Mouse (Mus musculus) induced T-regulatory cell, adult 2 months (primary cell): ENCODE results near the gene Ccm2.

Experiments used
- DNase-seq: peaks from one replicate; pipeline ENCODE4 v3.0.0-alpha.2; 2012; ENCODE audit warnings: low read depth

Gene Ccm2

DNA sequence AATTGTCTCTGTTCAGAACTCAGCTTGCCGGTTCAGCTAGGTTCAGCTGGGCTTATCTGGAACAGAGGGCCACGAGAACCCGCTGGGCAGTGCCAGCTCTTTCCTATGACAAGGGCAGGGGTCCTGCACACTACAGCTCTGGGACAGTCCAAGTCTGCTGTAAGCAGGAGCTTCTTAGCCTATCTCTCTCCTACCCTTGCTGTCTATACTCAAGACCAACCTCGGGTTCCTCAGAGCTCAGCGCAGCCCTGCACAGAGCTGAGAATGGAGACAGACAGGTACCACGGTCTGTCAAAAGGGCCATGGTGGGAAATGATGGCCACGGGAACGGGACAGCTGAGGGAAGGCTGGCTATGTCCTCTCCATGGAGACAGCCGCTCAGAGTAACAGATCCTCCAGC, 56.5 kb downstream of the Ccm2 start:
- no peak for DNase-seq

DNA sequence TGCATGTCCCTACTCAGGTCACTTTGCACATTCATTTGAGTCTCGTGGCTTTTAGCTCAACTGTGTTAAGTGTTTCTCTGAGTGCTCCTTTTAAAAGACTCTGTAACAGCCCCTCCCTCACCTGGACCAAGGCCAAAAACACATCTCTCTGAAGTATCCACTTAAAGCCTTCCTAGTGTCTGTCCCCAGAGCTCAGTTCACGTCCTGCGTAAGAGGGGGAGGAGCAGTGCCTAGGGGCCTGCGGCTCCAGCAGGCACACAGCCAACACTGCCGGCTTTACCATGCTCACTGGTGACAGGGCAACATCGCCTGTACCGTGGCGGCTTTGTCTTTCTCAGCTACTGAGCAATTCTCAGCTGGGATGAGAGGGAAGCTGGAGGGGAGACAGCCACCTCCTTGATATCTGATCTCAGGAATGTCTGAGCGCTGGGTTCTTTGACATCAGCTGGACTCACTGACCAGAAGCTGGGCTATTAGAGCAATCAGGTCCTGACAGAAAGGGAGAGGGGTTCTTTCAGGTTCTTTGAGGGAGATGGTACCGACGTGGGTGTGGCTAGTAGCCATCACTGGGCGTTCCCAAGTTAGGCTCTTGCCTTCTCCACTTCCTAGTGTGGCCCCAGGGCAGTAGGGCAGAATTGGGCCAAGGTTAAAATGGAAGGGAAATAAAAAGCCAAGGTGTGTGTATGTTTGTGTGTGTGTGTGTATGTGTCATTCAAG, 57.4 kb downstream of the Ccm2 start:
- peak; percentile 56 for DNase-seq

DNA sequence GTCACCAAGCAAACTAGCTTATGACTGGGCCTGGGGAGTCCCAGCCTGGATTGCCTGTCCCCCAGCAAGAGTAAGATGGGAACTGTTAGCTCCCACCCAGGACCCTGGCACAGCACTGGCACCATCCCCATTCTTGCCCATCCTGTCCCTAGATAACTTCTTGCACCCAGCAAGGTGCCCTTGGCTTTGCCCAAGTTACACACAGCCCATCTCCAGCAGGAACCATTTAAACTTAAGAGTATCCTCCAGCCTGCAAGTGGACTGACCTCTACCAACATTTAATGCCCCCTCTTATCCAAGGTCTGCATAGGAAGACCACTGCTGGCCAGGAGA, 57.9 kb downstream of the Ccm2 start:
- no peak for DNase-seq

DNA sequence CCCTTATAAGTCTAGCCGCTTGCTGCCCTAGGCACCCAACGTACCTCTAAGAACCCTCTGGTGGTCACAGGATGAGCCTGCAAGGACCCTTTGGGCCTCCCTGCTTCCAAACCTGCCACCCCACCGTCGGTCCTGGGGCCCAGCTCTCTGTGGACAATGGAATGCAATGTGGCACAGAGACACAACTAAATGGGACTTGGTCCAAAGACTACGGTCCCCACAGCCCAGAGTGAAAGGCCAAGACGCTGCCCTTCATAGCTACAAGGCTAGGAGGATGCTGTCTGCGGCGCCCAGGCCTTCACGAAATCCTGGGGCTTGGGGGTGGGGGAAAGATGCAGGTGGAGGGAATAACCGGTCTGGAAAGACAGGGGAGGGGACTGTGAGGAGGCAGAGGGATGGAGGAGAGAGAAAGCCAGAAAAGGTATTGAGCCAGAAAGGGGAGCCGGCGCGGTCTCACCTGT, 58.4 kb downstream of the Ccm2 start:
- peak; percentile 39 for DNase-seq

DNA sequence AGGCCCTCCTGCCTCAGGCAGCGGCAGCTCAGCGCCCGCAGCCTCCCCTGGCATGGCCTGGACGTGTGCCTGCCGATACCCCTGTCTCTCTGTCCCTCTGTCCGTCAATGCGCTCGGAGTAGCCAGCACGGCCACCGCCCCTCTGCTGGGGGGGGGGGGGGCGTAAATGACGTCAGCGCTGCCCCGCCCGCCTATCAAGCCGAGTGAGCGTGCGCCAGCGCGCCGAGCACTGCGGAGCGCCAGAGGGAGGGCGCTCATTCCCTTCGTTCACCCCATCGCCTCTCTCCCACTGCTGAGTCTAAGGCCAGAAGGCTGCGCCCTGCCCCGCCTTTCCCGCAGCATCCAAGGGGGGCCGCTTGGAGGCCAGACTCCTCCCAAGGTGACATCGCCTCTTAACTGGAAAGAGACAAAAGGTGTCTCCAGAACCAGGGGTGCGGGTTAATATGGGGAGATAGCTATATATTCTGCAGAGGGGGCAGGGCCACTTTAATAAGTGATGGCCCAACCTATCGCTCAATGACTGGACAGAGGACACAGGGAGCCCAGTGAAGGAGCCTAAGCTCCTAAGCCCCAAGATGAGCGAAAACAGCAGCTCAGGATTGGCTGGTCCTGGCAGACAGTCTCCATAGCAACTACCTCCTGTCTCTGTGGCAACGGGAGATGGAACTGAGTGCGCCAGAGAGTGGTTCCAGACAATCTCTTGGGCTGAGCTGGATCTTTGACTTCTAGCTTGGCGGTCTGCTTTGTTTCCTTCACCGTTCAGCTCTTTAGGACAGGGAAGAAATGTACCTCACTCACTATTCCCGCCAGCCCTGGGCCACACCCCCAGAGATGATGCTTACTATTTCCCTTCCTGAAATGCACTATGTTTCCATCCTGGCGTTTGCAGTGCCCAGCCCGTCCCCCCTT, 59.1 kb downstream of the Ccm2 start, which contains the start of gene Nacad:
Gene Nacad, minus strand, starts transcription at position 563 of the 909 bp plus-strand sequence.
- peak; percentile 43 for DNase-seq

DNA sequence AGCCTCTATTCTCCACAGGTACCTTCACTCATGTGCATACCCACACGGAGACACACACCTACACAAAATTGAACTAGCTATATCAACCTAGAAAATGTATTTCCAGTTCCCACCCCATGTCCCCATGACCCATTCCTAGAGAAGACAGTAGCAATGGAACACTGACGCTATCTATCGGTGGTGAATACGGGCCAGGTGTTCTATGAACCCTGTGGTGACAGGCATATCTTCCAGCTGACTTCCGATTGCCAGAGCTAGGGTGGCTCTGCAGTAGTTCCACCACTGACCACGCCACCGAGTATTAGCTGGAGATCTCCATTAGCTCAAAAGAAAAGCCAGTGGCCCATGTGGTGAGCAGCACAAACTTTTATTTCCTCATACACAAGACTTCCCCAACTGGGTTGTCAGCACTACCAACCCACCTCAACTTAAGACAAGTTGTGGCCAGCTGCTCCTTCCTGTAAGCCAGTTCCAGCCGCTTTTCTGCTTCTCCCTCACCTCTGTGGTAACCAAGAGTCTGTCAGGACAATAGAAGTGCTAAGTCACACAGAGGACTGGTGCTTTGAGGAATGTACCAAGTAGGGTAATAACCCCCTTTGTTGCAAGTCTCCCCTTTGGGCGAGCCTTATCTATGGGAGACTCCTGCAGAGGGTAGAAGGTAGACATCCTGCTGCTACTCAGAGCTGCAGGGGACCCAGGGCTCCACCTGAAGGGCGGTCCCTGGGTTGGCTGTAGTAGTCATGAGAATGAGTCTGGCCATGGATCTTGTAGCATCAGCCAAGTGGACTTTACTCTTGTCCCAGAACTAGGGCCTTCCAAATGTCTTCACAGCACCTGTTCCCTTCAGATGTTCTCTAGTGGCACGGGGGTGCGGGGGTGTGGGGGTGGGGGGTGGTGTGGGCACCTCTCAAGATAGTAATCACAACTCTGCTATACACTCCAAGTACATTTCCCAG, 68.8 kb downstream of the Ccm2 start:
- no peak for DNase-seq

DNA sequence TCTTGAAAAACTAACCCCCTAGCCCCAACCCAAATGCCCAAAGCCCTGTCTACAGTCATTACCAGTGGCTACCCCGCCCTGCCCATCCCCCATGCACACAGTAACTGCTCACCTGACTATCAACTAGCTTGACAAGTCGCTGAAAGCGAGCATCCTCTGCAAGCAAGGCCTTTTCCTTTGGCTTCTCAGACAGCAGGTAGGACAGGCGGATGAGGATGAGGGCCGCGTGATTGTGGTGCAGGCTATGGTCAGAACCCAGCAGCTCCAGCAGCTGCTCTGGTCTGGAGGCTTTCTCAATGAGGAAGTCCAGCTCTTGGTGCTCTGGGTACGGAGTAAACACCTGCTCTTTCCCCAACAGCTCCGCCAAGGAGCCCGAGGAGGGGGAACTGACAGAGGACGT, 77.0 kb downstream of the Ccm2 start:
- DNase-seq: no peak

DNA sequence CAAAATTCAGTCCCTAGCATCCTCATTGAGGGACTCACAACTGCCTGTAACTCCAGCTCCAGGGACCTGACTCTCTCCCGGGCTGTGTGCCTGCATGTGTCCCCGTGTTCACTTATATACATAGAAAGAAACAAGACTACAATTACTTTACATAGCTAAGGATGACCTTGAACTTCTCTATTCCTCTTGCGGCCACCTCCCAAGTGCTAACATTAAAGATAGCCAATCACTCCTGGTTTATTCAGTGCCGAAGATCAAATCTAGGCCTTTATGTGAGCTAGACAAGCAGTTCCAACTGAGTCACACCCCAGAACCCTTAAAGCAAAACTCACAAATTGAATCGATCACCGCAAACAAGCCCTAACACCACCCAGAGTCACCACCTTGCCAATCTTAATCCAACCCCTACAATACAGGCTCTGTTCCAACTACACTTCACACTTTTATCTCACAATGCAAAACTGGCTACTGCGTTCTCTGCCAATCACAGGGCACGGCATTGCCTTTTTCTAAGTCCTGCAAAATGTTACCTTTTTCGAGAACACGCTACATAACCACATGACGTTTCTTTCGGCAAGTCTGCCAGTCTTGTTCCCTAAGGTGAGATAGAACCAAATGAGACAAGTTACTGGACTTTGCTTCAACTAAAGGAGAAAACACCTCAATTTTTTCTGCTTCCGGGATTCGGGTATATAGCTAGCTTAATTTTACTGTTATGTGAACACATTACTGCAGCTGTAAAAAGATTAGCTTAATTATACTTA, 78.1 kb downstream of the Ccm2 start:
- peak; percentile 39 for DNase-seq

DNA sequence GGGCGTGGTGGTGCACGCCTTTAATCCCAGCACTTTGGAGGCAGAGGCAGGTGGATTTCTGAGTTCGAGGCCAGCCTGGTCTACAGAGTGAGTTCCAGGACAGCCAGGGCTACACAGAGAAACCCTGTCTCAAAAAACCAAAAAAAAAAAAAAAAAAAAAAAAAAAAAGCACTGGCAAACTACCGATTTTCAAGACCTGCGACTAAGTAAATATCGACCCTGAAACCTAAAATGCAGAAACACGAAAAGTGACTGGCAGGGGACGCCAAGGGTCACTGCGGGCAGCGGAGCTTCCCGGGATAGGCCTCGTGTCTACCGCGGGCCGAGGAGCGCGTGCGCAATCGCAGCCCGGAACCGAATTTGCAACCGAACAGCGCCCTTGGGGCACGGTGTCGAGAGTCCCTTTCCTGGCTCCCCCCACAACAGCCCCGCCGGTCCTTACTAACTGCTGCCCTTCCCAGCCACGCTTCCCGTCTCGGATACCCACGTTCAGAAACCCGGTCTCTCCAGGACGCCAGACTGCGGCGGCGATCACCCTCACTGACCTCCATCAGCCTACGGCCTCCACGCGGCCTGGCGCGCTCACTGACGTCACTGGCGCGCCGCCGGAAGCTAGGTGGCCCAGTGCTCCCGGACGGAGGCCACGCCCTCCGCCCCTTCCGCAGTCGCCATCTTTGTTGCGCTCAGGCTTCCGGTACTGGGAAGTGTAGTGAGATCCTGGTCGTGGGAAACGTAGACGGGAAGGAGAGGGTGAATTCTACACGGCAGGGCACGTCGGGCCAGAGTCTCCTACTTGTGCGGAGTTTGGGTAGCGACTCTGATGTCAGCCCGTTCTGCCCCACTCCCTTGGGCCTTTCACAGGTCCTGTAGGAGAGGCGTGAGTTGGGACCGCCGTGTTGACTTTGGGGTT, 79.0 kb downstream of the Ccm2 start, which contains the start of gene Tbrg4:
Gene Tbrg4, minus strand, starts transcription at position 590 of the 910 bp plus-strand sequence.
- peak; percentile 97 for DNase-seq

DNA sequence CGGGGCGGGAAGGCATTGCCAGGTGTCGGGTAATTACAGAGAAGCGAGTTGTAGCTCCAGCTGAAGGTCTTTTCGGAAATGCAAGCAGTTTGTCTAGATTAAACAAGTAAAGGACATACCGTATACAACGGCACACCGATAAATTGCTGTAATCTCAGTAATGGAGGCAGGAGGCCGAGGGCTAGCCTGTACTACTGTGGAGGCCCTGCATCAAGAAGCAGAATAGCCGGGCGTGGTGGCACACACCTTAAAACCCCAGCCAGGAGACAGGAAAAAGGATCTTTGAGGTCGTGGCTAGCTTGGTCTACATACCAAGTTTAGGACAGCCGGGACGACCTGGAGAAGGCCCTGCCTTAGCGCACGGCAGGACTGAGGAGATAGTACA, 79.7 kb downstream of the Ccm2 start:
- DNase-seq: no peak

DNA sequence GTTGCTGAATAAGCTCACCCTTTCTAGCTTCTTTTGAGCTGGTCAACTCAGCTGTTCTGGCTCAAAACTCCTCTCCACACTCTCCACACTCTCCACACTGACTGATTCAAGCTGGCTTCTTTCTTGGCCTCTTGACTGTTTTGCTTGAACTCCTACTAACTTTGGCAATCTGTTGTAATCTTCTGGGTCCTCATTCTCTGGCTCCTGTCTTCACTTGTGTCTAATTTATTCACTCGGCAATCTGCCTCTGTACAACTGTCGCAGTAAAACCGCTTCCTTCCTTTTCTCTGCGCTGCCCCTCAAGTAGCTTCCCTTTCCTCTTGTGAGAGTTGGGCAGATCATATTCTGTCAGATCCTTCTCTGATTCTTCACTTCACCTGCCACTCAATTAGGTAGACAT, 81.0 kb downstream of the Ccm2 start:
- DNase-seq: peak; percentile 77

DNA sequence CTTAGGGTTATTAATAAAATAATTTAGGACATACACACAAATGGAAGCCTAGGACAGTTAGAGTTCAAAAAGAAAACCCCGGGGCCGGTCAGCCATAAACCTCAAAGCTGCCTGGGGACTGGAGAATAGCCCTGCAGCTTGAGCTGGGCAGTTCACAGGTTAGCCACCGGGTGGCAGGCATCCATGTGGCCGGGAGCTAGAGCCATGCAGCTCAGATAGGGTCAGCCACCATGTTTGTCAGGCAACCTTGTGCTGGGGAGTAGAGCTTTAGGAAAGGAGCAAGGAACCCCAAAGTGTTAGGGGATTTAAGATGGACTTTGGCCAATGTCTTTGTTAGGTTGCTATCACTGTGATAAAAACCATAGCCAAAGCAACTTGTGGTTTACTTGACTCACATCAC, 81.9 kb downstream of the Ccm2 start:
- peak; percentile 73 for DNase-seq

DNA sequence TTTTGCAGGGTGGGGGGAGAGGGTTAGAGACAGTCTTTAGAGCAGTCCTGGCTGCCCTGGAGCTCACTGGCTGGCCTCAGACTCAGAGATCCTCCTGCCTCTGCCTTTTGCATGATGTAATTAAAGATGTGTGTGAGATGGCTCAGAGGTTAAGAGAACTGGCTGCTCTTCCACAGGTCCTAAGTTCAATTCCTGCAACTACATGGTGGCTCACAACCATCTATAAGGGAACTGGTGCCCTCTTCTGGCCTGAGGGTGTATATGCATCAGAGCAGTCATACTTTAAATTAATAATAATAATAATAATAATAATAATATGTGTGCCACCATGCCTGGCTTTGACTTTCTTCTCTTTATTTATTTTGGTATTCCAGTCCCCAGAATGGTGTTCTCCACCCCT, 83.0 kb downstream of the Ccm2 start:
- DNase-seq: peak; percentile 76

DNA sequence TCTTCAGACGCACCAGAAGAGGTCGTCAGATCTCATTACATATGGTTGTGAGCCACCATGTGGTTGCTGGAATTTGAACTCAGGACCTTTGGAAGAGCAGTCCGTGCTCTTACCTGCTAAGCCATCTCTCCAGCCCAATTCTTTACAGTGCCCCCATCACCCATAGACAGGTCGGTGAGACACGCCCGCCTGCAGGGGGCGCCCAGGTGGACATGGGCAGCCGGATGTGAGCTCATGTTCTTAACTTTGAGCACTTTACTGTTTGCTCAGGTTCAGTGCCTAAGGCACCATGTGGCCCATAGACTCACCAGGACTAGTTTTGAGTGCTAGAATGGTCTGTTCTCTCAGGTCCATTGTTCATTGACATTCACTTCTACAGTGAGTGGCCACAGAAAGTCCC, 89.5 kb downstream of the Ccm2 start:
- DNase-seq: peak; percentile 58

DNA sequence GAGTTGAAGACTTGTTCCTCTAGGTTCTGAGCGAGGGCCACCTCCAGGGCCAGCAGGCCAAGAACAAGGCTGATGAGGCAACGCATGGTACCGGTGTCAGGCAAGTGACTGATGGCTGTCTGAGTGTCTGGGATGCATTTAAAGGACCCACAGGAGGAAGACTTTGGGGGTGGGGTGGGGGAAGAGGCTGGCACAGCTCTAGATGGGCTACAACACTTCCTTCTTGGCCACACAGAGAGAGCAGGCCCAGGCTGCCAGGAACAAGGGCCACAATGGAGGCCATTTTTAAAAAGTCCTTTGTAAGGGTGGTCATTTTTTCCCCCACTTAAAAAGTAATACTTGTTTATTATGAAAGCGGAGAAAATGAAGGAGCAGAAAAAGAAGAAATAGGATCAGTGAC, 91.8 kb downstream of the Ccm2 start, which contains the start of gene Wap:
Gene Wap, minus strand, starts transcription at position 101 of the 400 bp plus-strand sequence.
- no peak for DNase-seq

DNA sequence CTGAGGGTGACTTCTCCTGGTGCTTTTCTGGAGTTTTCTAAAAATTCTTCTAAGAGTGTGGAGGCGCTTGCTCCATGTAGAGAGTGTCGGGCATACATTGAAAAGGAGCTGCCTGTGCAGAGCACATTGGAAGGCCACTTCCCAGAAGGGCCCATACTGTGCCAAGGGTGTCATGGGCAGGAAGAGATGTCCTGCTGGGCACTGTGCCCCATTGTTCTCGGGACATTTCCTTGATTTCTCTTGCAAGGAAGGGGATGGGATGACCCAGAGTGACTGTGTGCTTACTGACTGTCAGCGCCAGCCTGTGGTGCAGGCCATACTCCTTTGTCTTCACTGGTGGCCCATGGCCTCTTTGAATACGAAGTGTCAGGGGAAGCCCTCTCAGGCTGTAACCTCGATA, 92.4 kb downstream of the Ccm2 start:
- DNase-seq: no peak

DNA sequence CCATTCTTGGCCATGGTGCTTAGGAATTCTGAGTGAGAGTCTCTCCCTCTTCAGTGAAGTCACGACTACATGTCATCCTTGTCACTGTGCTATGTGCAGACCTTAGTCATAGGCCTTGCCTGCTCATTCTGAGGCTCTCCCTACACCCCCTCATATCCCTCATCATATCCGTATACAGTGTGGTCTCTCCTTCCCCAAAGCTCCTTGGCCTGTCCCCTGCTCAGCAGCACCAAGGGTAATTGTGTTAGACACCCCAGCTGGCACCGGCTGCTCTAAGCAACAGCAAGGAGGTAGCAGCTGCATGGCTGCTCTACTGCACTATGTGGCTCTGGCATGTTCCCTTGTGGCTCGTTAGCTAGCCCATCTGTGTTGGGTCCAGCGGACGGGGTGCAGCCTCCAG, 97.9 kb downstream of the Ccm2 start:
- no peak for DNase-seq
